In the genomic region with DNA sequence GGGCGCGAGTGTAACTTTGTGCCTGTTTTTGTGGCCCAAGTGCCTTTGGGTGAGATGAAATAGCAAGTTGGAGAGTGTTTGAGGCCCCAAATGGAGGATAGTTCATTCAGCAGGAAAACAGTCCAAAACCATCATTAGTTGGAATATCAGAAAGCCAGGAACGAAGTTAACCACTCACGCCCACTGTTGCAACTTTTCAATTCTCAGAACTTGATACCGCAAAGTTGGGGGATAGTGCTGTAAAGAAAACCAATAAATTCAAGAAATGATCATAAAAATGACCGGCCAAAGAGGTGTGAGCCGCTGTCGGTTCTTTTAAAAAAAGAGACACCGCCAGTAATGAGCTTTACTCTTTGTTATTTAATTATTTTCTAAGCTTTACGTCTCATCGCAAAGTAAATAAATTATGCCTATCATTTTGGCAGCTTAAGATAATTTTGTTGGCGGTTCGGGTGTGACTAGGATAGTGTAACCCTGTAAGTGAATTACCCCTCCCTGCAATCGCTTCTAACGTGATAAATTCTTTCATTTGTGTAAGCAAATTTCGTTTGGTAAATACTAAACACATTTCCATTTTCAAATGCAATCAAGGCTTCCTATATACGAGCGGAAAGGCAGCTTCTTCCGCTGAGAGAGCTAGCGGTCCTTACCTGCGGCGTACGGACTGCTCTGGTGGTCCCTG, we compare ENCODE assay signal across 22 mouse cellular contexts. TPM values are rescaled to one million over a fixed set of nuclear protein-coding genes. Genes with fewer than 3 reads are reported as not detected.
A peak's percentile ranks its signal among the peaks of the same experiment; 100 is the strongest.
DNase-seq lines count a peak whose midpoint lies in the region; ATAC-seq and TF ChIP-seq lines count a peak whose summit lies in the region.
"Had no signal": no experiment of that assay in that cellular context is flagged by ENCODE, and none has a peak within 500 bp of the region (broad histone marks: within the 10 kb centered on the region; RNA-seq: fewer than 3 reads in every experiment).

No protein-coding gene starts in this region.

- peak overlapping the region; percentile 37 for H3K4me3 ChIP-seq in embryonic facial prominence, embryonic 10.5 days
- peak overlapping the region; percentile 30 for H3K4me3 ChIP-seq in hindbrain, embryonic 13.5 days
- 0 out of 2 replicates have a peak overlapping the region, but pooled peaks have one; percentile 48 for H3K4me3 ChIP-seq in intestine, postnatal 0 days (ENCODE audit: low read depth, low read length)
- no peak overlapping the region for H3K4me3 ChIP-seq in lung, postnatal 0 days (ENCODE audit: low read depth, low read length)
- H3K4me3 ChIP-seq: embryonic facial prominence, embryonic 15.5 days; forebrain, embryonic 10.5 days; heart, embryonic 10.5 days; limb, embryonic 13.5 days; neural tube, embryonic 13.5 days had no signal

- peak overlapping the region; percentile 60; the same call in 1 of the 2 replicates for H3K9ac ChIP-seq in hindbrain, embryonic 13.5 days
- H3K9ac ChIP-seq in intestine, postnatal 0 days (ENCODE audit: low read depth, low read length), result no peak overlapping the region; the same call in 1 of the 2 replicates
- no peak overlapping the region for H3K9ac ChIP-seq in lung, postnatal 0 days (replicated peaks; ENCODE audit: low read depth)
- H3K9ac ChIP-seq: embryonic facial prominence, embryonic 15.5 days; limb, embryonic 13.5 days; liver, embryonic 14.5 days; neural tube, embryonic 13.5 days had no signal

- H3K36me3 ChIP-seq in embryonic facial prominence, embryonic 10.5 days (replicated peaks), result no peaks in the 10 kb centered on the region
- no peaks in the 10 kb centered on the region for H3K36me3 ChIP-seq in hindbrain, embryonic 13.5 days
- no peaks in the 10 kb centered on the region for H3K36me3 ChIP-seq in intestine, postnatal 0 days (ENCODE audit: control insufficient read depth, insufficient read depth)
- no peaks in the 10 kb centered on the region for H3K36me3 ChIP-seq in lung, postnatal 0 days (ENCODE audit: insufficient read depth, low read length)
- H3K36me3 ChIP-seq: embryonic facial prominence, embryonic 15.5 days; forebrain, embryonic 10.5 days; heart, embryonic 10.5 days; limb, embryonic 13.5 days; neural tube, embryonic 13.5 days had no signal

- H3K27ac ChIP-seq in embryonic facial prominence, embryonic 10.5 days (replicated peaks), result no peak overlapping the region
- H3K27ac ChIP-seq in hindbrain, embryonic 13.5 days, result peak overlapping the region; percentile 82
- H3K27ac ChIP-seq in intestine, postnatal 0 days (ENCODE audit: low read depth, low read length), result no peak overlapping the region
- no peak overlapping the region for H3K27ac ChIP-seq in lung, postnatal 0 days (ENCODE audit: low read length)
- H3K27ac ChIP-seq: embryonic facial prominence, embryonic 15.5 days; forebrain, embryonic 10.5 days; heart, embryonic 10.5 days; limb, embryonic 13.5 days; liver, embryonic 14.5 days; neural tube, embryonic 13.5 days had no signal

- no peak for ATAC-seq in hindbrain, embryonic 13.5 days (ENCODE audit: low FRiP score)
- ATAC-seq in intestine, postnatal 0 days, result no peak
- no peak for ATAC-seq in lung, postnatal 0 days
- ATAC-seq: inflammation-experienced regulatory T-cells, adult 6 months; Patski had no signal

- H3K27me3 ChIP-seq in embryonic facial prominence, embryonic 10.5 days (replicated peaks; ENCODE audit: low read depth, poor library complexity, severe bottlenecking), result peaks cover 100% of the 10 kb centered on the region
- peaks cover 93% of the 10 kb centered on the region for H3K27me3 ChIP-seq in hindbrain, embryonic 13.5 days
- peaks cover 94% of the 10 kb centered on the region for H3K27me3 ChIP-seq in intestine, postnatal 0 days (replicated peaks; ENCODE audit: control insufficient read depth, insufficient read depth, low read length)
- peaks cover 75% of the 10 kb centered on the region for H3K27me3 ChIP-seq in lung, postnatal 0 days (replicated peaks; ENCODE audit: insufficient read depth, low read length)

- H3K4me1 ChIP-seq in embryonic facial prominence, embryonic 10.5 days, result peaks cover 21% of the 10 kb centered on the region
- peaks cover 8% of the 10 kb centered on the region for H3K4me1 ChIP-seq in hindbrain, embryonic 13.5 days (replicated peaks)
- no peaks in the 10 kb centered on the region for H3K4me1 ChIP-seq in intestine, postnatal 0 days (replicated peaks; ENCODE audit: control insufficient read depth, insufficient read depth, low read length)
- H3K4me1 ChIP-seq in lung, postnatal 0 days (ENCODE audit: insufficient read depth, low read depth, low read length), result no peaks in the 10 kb centered on the region; the same call in 1 of the 2 replicates

- DNase-seq in kidney, adult 9 months, result peak; percentile 3
- DNase-seq in kidney, postnatal 10 days, result no peak
- DNase-seq in embryonic facial prominence, embryonic 10.5 days (ENCODE audit: low spot score), result no peak
- no peak for DNase-seq in cerebellum, adult 8-10 months
- no peak for DNase-seq in heart, adult 9 months (ENCODE audit: low spot score in 2 of 2)
- no peak for DNase-seq in lung, postnatal 0 days (ENCODE audit: low spot score)
- DNase-seq: adrenal gland, postnatal 36 days; B cell, adult 2 months; gastrocnemius, postnatal 14 days; lung, postnatal 10 days; thymus, postnatal 14 days had no signal

- TF ChIP-seq CTCF in intestine, postnatal 0 days (IDR thresholded peaks at IDR 0.05; ENCODE audit: low read depth), result no peak
- TF ChIP-seq CTCF in lung, postnatal 0 days (IDR thresholded peaks at IDR 0.05), result no peak

- no peak overlapping the region for H3K4me2 ChIP-seq in hindbrain, embryonic 13.5 days
- no peak overlapping the region for H3K4me2 ChIP-seq in intestine, postnatal 0 days (replicated peaks; ENCODE audit: low read depth)
- H3K4me2 ChIP-seq in lung, postnatal 0 days (replicated peaks; ENCODE audit: low read depth, low read length), result no peak overlapping the region
- H3K4me2 ChIP-seq: embryonic facial prominence, embryonic 15.5 days; limb, embryonic 13.5 days; neural tube, embryonic 13.5 days had no signal

- WGBS in embryonic facial prominence, embryonic 10.5 days, result under 1% methylated on average over 23 of the region's 23 CpGs
- 2% methylated on average over 23 of the region's 23 CpGs for WGBS in hindbrain, embryonic 13.5 days
- 3% methylated on average over 23 of the region's 23 CpGs for WGBS in intestine, postnatal 0 days
- WGBS in lung, postnatal 0 days, result 4% methylated on average over 23 of the region's 23 CpGs

- no peaks in the 10 kb centered on the region for H3K9me3 ChIP-seq in embryonic facial prominence, embryonic 10.5 days
- no peaks in the 10 kb centered on the region for H3K9me3 ChIP-seq in hindbrain, embryonic 13.5 days
- H3K9me3 ChIP-seq in intestine, postnatal 0 days (ENCODE audit: control insufficient read depth), result no peaks in the 10 kb centered on the region
- no peaks in the 10 kb centered on the region for H3K9me3 ChIP-seq in lung, postnatal 0 days (ENCODE audit: low read length)
- H3K9me3 ChIP-seq: embryonic facial prominence, embryonic 15.5 days; forebrain, embryonic 10.5 days; heart, embryonic 10.5 days; limb, embryonic 13.5 days; neural tube, embryonic 13.5 days had no signal

- no peak for TF ChIP-seq EP300 in lung, postnatal 0 days (IDR thresholded peaks at IDR 0.05)

RNA-seq across cellular contexts. Expression of a gene that starts 0.9 kb away (rescaled TPM):
- 2.8 and 11.2 TPM in 2 replicates for polyA plus RNA-seq in embryonic facial prominence, embryonic 10.5 days (2016; fragmentation: Nextera tagmentation; extraction: Ambion mirVana)
- 32.3 and 38.4 TPM in 2 replicates for polyA plus RNA-seq in hindbrain, embryonic 13.5 days (2015; fragmentation: Nextera tagmentation; extraction: Ambion mirVana)
- polyA plus RNA-seq in intestine, postnatal 0 days (2015; fragmentation: Nextera tagmentation; extraction: Ambion mirVana), result 10.8 and 12.0 TPM in 2 replicates
- polyA plus RNA-seq in lung, postnatal 0 days (2015; fragmentation: Nextera tagmentation; extraction: Ambion mirVana), result 0.05 TPM in 1 of 2 replicates, not detected in the other
- polyA plus RNA-seq: frontal cortex, adult 2 months; Patski had no signal
